Mouse (Mus musculus): ENCODE data around the gene Wbp1l.

DNA sequence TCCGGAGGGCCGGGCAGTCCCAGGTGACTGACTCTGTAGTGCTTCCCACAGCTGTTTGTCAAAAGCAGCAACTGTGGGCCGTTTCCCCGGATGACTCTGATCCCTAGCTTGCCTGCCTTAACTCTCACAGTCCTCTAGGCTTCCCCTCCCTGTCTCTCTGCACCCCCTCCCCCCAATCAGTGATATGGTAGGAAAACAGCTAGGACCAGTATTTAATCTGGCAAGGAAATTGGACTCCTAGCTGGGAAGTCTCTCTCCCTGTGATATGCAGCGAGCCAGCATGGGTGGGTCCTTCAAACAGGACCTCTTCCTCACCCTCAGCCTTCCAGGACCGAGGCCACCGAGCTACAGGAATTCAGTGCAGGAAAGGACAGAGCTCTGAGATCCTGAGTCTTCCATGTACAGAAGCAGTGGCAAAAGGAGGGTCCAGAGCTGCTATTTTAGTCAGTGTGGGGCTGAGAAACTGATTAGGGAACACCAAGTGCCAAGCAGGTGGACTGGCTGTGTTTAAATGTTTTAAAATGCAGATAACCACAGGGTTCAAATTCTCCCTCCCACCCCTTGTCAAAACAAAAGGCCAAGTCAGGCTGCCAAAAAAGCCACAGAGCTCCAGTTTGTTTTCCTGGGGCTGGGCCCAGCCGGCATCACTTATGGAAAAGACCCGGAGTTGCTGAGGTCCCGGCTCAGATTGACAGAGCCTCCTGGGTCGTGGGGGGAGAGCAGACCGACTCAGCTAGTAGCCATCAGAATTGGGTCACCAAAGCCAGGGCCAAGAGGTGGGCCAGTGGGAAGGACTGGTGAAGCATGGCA, 46.1 kb downstream of the Wbp1l start:
- TF ChIP-seq TAL1 (IDR thresholded peaks at IDR 0.05; ENCODE audit: low read length) (no peak), GATA1 (IDR thresholded peaks at IDR 0.05; ENCODE audit: low read length) (no peak)
